43 mouse cellular contexts compared by ENCODE assay signal in the genomic region with DNA sequence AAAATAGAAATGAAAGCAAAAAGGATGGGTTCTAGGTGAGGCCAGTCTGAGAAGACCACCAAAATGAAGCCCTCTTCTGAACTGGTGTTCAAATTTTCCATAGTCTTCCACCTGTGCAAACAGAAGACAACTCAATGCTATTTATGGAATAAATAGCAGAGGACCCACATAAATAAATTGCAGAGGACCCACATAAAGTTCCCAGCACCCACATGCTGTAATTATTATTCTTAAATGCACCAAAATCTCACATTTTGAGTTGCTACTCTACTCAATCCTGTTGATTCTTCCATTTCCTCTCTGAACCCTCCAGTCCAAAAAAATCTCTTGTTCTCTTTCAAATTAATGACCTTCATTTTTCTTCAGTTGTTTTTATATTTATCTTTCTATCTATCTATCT. TPM values are rescaled to one million over a fixed set of nuclear protein-coding genes. Genes with fewer than 3 reads are reported as not detected.
"Had no signal": no experiment of that assay in that cellular context is flagged by ENCODE, and none has a peak within 500 bp of the region (broad histone marks: within the 10 kb centered on the region; RNA-seq: fewer than 3 reads in every experiment).

A gene (minus strand): TSS at position 101 of the 400 bp plus-strand sequence.

- DNase-seq: heart, postnatal 10 days; heart, postnatal 14 days; heart, postnatal 36 days; heart, postnatal 4 days; kidney, adult 11 months; kidney, adult 18-20 months; kidney, adult 2 months; kidney, adult 8-10 months; kidney, adult 9 months; kidney, postnatal 10 days; kidney, postnatal 14 days; kidney, postnatal 25 days; kidney, postnatal 36 days; kidney, postnatal 4 days; layer of hippocampus, adult 9-11 months; layer of hippocampus, postnatal 36 days had no signal

- H3K27ac ChIP-seq: heart, embryonic 13.5 days; heart, embryonic 15.5 days; hindbrain, embryonic 10.5 days; hindbrain, embryonic 12.5 days; hindbrain, embryonic 13.5 days; hindbrain, embryonic 14.5 days; hindbrain, embryonic 15.5 days; hindbrain, postnatal 0 days; intestine, embryonic 15.5 days; kidney, embryonic 15.5 days; kidney, postnatal 0 days; layer of hippocampus, adult 2 months; left cerebral cortex, adult 2 months had no signal

- H3K9ac ChIP-seq: heart, embryonic 12.5 days; heart, embryonic 13.5 days; heart, embryonic 15.5 days; hindbrain, embryonic 12.5 days; hindbrain, embryonic 13.5 days; hindbrain, embryonic 14.5 days; hindbrain, embryonic 15.5 days; intestine, embryonic 15.5 days; kidney, embryonic 15.5 days had no signal

- H3K9me3 ChIP-seq: heart, embryonic 12.5 days; heart, embryonic 13.5 days; heart, embryonic 15.5 days; hindbrain, embryonic 10.5 days; hindbrain, embryonic 12.5 days; hindbrain, embryonic 13.5 days; hindbrain, embryonic 15.5 days; intestine, embryonic 15.5 days; kidney, embryonic 15.5 days had no signal

- H3K36me3 ChIP-seq: heart, embryonic 12.5 days; heart, embryonic 13.5 days; heart, embryonic 15.5 days; hindbrain, embryonic 10.5 days; hindbrain, embryonic 12.5 days; hindbrain, embryonic 13.5 days; hindbrain, embryonic 15.5 days; intestine, embryonic 15.5 days; kidney, embryonic 15.5 days had no signal

- H3K27me3 ChIP-seq: heart, embryonic 12.5 days; heart, embryonic 13.5 days; heart, embryonic 15.5 days; hindbrain, embryonic 12.5 days; hindbrain, embryonic 13.5 days; hindbrain, embryonic 15.5 days; intestine, embryonic 15.5 days; kidney, embryonic 15.5 days had no signal

- H3K4me1 ChIP-seq: heart, embryonic 12.5 days; heart, embryonic 13.5 days; heart, embryonic 15.5 days; hindbrain, embryonic 10.5 days; hindbrain, embryonic 12.5 days; hindbrain, embryonic 13.5 days; hindbrain, embryonic 15.5 days; intestine, embryonic 15.5 days; kidney, embryonic 15.5 days had no signal

- H3K4me3 ChIP-seq: heart, embryonic 12.5 days; heart, embryonic 13.5 days; heart, embryonic 15.5 days; hindbrain, embryonic 10.5 days; hindbrain, embryonic 12.5 days; hindbrain, embryonic 13.5 days; hindbrain, embryonic 15.5 days; intestine, embryonic 15.5 days; kidney, embryonic 15.5 days; layer of hippocampus, adult 2 months; left cerebral cortex, adult 2 months had no signal

- ATAC-seq: hindbrain, embryonic 16.5 days; hindbrain, postnatal 0 days; inflammation-experienced regulatory T-cells, adult 6 months; intestine, embryonic 16.5 days; intestine, postnatal 0 days had no signal

- H3K4me2 ChIP-seq: heart, embryonic 11.5 days; heart, embryonic 12.5 days; heart, embryonic 13.5 days; heart, embryonic 15.5 days; hindbrain, embryonic 12.5 days; hindbrain, embryonic 13.5 days; hindbrain, embryonic 14.5 days; hindbrain, embryonic 15.5 days; intestine, embryonic 15.5 days; kidney, embryonic 15.5 days had no signal

RNA-seq across cellular contexts. Expression of the gene that starts here (rescaled TPM):
- polyA plus RNA-seq: heart, embryonic 11.5 days; heart, embryonic 12.5 days; heart, embryonic 13.5 days; heart, embryonic 14.5 days; heart, embryonic 15.5 days; heart, embryonic 16.5 days; heart, postnatal 0 days; hindbrain, embryonic 10.5 days; hindbrain, embryonic 11.5 days; hindbrain, embryonic 12.5 days; hindbrain, embryonic 13.5 days; hindbrain, embryonic 14.5 days; hindbrain, embryonic 15.5 days; hindbrain, embryonic 16.5 days; hindbrain, postnatal 0 days; inflammation-experienced regulatory T-cells, adult 6 months; intestine, embryonic 14.5 days; intestine, embryonic 15.5 days; intestine, embryonic 16.5 days; intestine, postnatal 0 days; kidney, adult 2 months; kidney, embryonic 14.5 days; kidney, embryonic 15.5 days; kidney, embryonic 16.5 days; kidney, postnatal 0 days; large intestine, adult 2 months had no signal
